Mouse (Mus musculus): ENCODE measurements around the gene Zc3h12d.

Zc3h12d gene

GRCm38 (mm10) chr10:7838874-7839421 is 6.7 kb downstream of the Zc3h12d start:
- DNase-seq (ENCODE audit: low spot score in 2 of 2) = no peak

GRCm38 (mm10) chr10:7839551-7840352 is 7.5 kb downstream of the Zc3h12d start:
- no peak for DNase-seq (ENCODE audit: low spot score in 2 of 2)

DNA sequence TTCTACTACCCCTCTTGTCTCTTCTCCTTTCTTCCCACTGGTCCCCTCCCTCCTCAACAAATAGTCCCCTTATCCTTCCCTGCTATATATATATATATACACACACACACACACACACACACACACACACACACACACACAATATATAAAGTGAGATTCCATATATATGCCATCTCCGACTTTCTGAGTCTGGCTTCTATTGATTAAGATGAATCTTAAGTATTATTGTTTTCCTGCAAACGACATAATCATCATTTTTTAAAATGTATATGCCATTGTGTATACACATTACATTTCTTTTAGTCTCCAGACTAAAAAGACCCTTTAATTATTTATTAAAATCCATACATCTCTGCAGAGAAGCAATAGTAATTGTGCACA is 8.1 kb downstream of the Zc3h12d start:
- DNase-seq (ENCODE audit: low spot score in 2 of 2) = no peak

GRCm38 (mm10) chr10:7840785-7841184 is 8.5 kb downstream of the Zc3h12d start:
- no peak for DNase-seq (ENCODE audit: low spot score in 2 of 2)

GRCm38 (mm10) chr10:7841571-7842080 is 9.4 kb downstream of the Zc3h12d start:
- no peak for DNase-seq (ENCODE audit: low spot score in 2 of 2)

DNA sequence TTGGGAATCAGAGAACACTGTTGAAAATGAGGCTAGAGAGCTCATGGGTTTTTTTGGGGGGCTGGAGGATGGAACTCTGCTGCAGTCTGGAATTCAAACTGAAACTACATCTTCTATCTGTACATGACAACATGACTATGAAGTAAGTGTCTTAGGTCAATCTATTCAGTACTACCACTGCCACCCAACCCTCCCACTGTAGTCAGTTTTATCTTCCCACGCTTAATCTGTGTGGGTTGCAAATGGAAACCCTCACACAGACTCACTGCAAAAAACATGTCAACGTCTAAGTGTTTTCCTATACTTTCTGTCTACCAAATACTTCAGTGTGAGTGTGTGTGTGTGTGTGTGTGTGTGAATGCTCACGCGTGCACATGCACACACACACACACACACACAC is 10.9 kb downstream of the Zc3h12d start:
- DNase-seq (ENCODE audit: low spot score in 2 of 2) = no peak

GRCm38 (mm10) chr10:7844161-7844560 is 11.9 kb downstream of the Zc3h12d start:
- DNase-seq (ENCODE audit: low spot score in 2 of 2) = no peak

DNA sequence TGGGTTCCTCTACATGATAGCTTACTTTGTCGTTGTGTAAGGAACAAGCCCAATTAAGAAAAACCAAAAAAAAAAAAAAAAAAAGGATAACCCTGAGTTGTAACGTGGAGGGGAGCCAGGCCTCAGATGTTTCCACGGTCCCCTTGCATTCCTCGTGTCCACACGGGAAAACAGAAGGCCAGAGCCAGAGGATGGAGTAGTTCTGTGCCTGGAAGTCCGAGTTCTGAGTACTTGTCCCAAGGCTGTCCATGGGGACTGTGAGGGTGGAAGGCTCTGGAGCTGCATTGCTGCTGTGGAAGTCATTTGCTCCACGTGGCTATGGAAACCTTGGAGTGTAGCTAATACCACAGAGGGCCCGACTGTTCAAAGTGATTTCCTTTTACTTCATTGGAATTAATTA is 12.9 kb downstream of the Zc3h12d start:
- no peak for DNase-seq (ENCODE audit: low spot score in 2 of 2)

- no peak for DNase-seq (ENCODE audit: low spot score in 2 of 2)
Measured at GRCm38 (mm10) chr10:7845991-7846390, 13.7 kb downstream of the Zc3h12d start.

- no peak for DNase-seq (ENCODE audit: low spot score in 2 of 2)
Measured at GRCm38 (mm10) chr10:7847166-7847605, 14.9 kb downstream of the Zc3h12d start.

- DNase-seq (ENCODE audit: low spot score in 2 of 2) = no peak
Measured at GRCm38 (mm10) chr10:7851891-7852290, 19.6 kb downstream of the Zc3h12d start.

DNA sequence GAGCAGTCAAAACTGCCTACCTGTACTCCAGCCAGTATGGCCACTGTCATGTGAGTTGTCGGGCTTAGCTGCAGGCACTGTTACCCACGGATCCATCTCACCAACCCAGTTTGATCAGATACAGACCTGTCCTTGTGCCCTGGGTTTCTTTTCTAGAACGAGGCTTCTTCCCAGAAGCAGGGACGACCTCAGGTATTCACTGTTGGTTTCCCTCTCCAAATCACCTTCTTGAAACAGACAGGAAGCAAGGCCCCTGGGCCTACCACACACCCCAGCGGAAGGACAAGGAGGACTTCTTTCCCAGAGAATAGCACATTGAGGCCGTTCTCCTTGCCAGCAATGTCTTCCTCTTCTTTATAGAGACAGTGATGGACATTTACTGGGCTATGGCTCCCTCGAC is 28.2 kb downstream of the Zc3h12d start:
- no peak for DNase-seq (ENCODE audit: low spot score in 2 of 2)

DNA sequence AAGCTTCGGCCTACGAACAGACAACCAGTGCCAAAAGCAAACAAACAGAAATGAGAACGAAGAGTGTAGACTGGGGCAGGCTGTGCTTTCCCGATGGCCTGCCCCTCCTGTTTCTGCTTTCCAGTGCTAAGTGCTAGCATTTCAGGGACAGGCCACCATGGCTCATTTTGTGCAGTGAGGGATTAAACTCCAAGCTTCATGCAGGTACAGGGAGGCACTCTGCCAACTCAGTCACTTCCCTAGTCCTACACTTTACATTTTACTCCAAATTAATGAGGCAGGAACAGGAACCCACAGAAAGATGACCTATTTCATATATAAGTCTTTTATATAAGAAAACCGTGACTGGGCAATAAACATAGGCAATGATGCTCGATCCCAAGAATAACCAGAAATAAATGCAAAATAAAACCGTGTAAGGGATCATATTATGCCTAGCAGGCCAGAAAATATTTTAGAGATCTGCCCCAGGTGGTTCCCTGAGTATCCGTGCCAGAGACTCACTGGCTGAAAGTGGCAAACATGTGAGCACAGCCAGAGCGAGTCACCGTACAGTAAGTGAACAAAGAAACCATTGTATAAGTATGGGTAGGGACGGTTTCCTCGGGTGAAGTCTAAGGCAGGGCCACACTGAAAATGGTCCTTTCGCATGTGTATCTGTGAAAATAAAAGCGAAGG is 29.1 kb downstream of the Zc3h12d start:
- no peak for DNase-seq (ENCODE audit: low spot score in 2 of 2)

GRCm38 (mm10) chr10:7861937-7862657 is 29.8 kb downstream of the Zc3h12d start:
- DNase-seq (ENCODE audit: low spot score in 2 of 2) = no peak

DNA sequence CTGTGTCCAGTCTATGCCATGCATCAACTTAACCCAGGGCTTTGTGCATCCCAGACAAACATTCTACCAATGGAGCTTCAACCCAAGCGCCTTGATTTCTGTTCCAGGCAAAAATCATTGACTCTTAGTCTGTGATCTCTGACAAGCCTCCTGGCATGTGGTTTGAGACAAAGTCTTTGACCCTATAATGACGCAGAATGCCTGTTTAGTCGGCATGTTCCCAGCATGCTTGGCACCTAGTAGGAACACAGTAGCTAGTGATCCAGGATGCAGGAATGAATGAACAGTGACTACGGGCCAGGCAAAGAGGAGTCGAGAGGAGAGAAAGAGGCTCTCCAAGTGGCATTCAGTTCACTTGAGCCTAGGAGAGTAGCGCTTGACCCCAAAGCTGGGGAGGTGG is 31.1 kb downstream of the Zc3h12d start:
- DNase-seq (ENCODE audit: low spot score in 2 of 2) = no peak

- no peak for DNase-seq (ENCODE audit: low spot score in 2 of 2)
Measured at GRCm38 (mm10) chr10:7864184-7864583, 31.9 kb downstream of the Zc3h12d start.

DNA sequence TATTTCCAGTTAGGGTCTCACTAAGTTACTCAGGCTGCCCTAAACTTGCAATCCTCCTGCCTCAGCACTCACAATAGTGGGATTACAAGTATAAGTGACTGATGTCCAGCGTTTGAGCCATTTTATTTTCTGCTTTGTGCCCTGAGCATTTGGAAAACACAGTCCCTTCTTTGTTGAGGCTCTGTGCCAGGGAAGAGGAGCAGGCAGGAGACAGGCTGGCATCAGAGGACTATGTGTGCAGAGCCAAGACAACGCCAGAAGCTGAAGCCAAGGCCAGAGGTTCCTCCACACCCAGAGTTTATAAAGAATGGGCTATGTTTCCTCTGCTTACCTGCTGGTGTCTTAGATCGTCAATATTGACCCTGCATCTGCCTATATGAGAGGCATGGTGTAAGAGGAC is 32.5 kb downstream of the Zc3h12d start:
- DNase-seq (ENCODE audit: low spot score in 2 of 2) = no peak

DNA sequence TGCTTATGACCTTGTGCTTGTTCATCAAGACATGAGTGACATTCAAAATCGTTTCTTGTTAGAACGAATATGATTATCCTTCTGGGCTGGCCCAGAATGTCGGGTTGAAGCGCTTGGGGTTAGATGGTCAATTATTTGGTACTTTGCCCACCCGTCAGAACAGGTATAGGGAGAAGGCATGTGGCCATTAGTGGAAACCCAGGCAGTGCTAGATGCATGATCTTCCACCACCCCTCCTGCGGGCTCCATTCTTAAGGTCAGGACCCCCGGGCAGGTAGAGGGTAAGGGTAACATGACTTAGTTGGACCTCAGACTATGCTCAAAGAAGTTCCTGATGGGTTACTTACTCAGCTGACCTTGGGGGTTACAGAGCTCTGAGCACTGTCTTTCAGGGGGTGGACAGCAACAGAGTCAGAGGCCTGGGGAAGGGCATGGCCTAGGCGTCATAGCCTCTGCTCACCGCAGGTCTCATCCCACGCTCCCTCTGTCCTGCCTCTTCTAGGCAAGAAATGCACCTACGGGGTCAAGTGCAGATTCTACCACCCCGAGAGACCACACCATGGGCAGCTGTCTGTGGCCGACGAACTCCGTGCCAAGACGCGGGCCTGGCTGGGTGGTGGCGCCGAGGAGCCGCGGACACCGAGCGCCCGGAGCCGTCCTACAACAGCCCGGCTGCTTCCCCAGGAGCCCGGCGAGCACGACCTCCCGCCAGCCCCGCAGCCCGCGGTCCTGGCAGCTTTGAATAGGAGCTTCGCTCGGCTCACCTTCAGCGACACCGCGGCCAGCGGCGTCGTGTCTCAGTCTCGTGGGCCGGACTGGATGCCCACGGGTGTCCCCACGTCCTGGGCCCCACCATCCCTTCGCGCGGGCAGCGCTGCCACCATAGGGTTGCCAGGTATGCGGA is 34.7 kb downstream of the Zc3h12d start:
- DNase-seq (ENCODE audit: low spot score in 2 of 2) = no peak

DNA sequence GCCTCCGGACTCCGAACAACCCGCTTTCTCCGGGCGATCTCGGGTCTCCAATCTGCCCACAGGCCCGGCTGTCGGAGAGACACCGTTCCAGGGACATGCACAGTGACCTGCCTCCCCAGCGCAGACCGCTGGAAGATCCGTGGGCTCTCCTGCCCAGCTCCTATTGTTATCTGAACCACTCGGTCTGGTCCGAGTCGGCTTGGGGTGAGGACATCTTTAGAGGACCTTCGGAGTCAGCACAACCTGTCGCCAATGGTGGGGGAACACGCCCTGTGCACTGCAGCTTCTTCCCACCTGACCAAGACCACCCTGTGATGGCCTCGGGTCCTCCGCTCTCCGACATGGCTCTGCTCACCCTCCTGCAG is 35.4 kb downstream of the Zc3h12d start:
- DNase-seq (ENCODE audit: low spot score in 2 of 2) = no peak

GRCm38 (mm10) chr10:7869746-7870145 is 37.5 kb downstream of the Zc3h12d start:
- no peak for DNase-seq (ENCODE audit: low spot score in 2 of 2)

Data from right cerebral cortex, postnatal 36 days (tissue).